Mouse (Mus musculus) heart, postnatal 0 days (tissue): ENCODE results near the gene Pramel1.

ENCODE experiments used
- CTCF ChIP-seq: IDR thresholded peaks from 2 replicates; pipeline ENCODE4 v1.5.1; 2016; ENCODE audit warnings: antibody characterized with exemption, control low read depth, low read depth
- EP300 ChIP-seq: IDR thresholded peaks from 2 replicates; pipeline ENCODE4 v1.6.1; 2016; ENCODE audit warnings: antibody characterized with exemption, low read depth

DNA sequence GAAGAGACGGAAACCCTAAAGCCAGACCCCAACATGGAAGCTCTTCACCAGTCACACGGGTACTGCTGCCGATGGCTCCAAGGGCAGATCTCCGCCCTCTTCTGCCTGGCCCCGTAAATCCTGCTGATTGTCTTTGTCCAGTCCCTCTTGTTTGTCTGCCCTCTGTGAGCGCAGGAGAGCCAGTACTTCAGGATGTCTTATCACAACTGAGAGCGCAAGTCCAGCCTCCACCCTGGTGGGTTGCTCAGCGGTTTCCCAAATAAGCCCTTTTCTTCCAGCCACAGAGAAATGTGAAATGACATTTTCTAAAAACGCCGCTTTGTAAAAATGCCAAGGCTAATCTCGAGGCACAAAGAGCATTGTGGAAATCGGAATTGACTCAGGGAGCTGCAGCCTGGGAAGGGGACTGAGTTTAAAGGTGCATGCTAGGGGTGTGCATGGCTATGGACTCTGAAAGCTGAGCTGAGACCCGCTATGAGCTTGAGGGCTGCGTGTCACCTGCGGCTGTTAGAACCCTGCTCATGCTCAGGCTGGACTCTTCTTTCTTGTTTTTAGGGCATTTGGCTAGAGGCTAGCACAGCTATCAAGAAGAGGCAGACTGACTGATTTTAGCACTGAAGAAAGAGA lies 27.7 kb upstream of the Pramel1 start:
- TF ChIP-seq CTCF, result no peak
- TF ChIP-seq EP300, result no peak
